Mouse (Mus musculus) heart, adult 9 months (tissue): ENCODE results near the gene 2310061I04Rik.

Experiments
- DNase-seq, 2 experiments: peaks; one replicate each; pipeline ENCODE4 v3.0.0; 2022; ENCODE audit warnings: low spot score in 2 of 2

The 2310061I04Rik gene

DNA sequence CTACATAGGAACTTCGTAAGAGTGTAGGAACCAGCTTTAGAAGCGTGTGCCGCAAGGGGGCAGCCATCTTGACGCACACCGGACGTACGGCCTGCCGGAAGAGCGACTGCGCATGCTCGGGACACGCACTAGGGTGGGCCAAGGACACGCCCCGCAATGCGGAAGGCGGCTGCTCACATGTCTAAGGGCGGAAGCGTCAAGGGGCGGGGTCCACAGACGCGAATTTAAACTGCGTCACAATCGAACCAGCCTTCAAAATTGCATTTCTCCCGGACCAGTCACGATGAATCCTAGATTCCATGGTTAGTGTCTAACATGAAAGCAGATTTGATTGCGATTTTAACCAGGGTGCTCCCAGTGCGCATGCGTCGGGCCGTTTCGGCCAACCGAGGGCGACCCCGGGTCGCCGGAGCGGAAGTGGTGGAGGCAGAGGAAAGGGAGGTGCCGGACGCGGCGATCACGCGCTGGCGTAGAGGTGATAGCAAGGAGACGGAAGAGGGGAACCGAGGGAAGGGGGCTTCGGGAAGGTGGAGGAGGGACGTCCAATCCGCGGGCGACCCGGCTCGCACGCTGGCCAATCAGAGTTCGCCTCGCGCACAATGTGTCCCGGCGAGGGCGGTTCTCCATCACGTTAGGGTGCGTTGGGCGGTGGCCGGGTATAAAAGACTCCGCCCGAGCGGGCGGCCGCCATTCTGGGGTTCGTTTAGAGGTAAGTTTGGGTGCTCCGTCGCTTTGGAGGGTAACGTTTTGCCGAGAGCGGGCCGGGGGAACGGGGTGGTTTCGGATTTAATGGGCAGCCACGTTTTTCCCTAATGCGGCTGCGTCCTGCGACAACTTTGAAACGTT lies 19.3 kb upstream of the 2310061I04Rik start, which contains the start of the genes Mrps18b and Ppp1r10:
Gene Mrps18b (minus strand): TSS at position 93 of the 846 bp plus-strand sequence.
Gene Ppp1r10 (plus strand): TSS at position 138 of the 846 bp plus-strand sequence.
- DNase-seq: peak; percentile 99 to 100

DNA sequence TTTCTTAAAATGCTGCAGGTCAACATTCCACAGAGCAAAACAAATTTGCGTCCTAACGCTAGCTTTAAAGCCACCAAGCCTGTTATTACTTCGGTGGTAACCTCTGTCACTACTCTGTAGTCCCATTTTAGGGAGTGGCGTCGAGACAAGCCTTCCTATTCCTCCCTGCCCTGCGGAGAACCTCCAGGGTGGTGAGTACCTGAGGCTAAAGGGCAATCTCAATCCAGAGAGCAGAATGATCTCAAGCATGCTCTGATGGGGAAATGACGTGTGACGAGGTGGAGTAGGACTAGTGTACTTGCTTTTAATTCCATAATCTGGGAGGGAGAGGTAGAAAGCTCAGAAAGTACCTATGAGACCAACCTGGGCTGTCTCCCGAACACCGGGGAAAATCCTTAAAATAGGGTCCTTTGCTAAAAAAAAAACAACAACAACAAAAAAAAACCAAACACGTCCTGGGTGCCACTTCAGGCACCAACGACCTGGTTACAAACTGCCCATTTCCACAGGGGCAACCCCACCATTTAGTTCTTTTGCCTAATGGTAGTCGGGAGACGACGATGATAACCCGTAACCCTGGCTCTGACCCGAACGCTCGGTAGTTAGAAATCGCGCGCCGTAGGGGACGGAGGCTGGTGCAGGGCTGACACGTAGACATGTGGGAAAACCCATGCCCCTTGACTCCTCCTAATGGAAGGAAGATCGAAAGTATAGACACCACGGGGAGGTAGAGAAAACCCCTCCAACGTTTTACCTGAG lies 18.5 kb upstream of the 2310061I04Rik start:
- DNase-seq: no peak

- DNase-seq: no peak
These were observed 17.7 kb upstream of the 2310061I04Rik start for GRCm38 (mm10) chr17:35914975-35915374.

GRCm38 (mm10) chr17:35909919-35910369 lies 12.7 kb upstream of the 2310061I04Rik start, which contains the start of gene Atat1:
Gene Atat1 (minus strand): TSS chr17:35910075.
- peak; percentile 93 to 94 for DNase-seq

GRCm38 (mm10) chr17:35909186-35909918 lies 12.1 kb upstream of the 2310061I04Rik start:
- no peak for DNase-seq

GRCm38 (mm10) chr17:35907609-35908008 lies 10.4 kb upstream of the 2310061I04Rik start:
- no peak for DNase-seq

GRCm38 (mm10) chr17:35905587-35905986 lies 8.4 kb upstream of the 2310061I04Rik start:
- DNase-seq: no peak

DNA sequence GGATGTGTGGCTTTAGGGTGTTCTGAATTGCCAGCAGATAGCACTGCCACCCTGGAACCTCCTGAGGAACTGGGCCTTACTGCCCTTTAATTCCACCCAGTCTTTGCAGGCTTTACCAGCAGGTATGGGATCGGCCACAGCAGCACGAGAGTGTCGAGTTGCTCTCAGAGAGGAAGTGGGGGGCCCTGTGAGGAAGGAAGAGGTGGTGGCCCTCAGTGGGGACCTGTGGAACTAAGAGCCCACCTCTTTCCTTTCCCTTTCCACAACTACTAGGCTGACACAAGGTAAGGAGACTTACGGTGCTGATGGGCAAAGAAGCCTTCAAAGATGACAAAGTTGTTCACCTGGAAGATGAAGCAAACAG lies 6.7 kb upstream of the 2310061I04Rik start:
- DNase-seq: no peak

- DNase-seq: peak in 1 of 2 experiments; percentile 63
These were observed 6.2 kb upstream of the 2310061I04Rik start for GRCm38 (mm10) chr17:35903343-35903991.

DNA sequence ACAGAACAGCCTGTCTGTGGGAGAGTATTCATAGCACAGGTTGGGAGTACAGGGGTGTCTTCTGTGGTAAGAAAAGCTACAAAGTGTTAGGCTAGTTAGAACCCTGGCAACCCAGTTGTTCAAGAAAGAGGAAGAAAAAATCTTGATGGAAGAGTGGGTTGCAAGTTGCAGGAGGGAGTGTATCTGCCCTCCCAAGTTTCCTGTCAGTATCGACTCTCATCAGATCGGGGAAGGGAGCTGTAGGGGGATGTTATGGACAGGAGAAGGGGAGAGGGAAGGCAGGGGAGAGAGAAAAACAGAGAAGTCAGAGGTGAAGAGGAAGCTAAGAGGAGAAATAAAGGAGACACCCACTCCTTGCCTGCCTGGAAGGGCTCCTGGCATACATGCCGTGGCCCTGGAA lies 3.4 kb upstream of the 2310061I04Rik start:
- DNase-seq: no peak

- no peak for DNase-seq
These were observed 678 bp upstream of the 2310061I04Rik start for GRCm38 (mm10) chr17:35897644-35898573.

GRCm38 (mm10) chr17:35887725-35888124 lies 9.5 kb downstream of the 2310061I04Rik start:
- DNase-seq: no peak

- DNase-seq: no peak
These were observed 13.5 kb downstream of the 2310061I04Rik start for GRCm38 (mm10) chr17:35883777-35884176.

- DNase-seq: no peak
These were observed 14.3 kb downstream of the 2310061I04Rik start for GRCm38 (mm10) chr17:35882924-35883323.

GRCm38 (mm10) chr17:35879245-35880057 lies 17.8 kb downstream of the 2310061I04Rik start, which contains the start of gene Dhx16:
Gene Dhx16 (plus strand): TSS chr17:35879819.
- peak; percentile 86 to 94 for DNase-seq

DNA sequence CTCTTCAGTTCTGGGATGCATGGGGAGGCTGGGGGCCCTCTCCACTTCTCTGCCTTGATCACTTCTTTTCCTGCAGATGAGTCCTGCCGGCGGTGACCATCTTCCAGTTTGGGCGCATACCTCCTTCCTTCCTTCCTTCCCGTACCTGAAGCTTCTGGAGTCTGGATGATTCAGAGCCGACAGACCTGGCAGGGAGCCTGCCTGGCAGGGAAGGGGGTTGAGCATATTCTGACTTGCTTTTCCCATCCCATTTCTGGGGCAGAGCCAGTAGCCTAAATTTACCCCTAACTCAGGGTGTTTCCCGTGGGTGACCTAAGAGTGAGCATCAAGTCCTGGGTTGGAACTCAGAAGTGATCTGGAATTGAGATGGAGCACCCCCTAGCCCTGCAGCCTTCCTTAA lies 22.5 kb downstream of the 2310061I04Rik start:
- DNase-seq: no peak

DNA sequence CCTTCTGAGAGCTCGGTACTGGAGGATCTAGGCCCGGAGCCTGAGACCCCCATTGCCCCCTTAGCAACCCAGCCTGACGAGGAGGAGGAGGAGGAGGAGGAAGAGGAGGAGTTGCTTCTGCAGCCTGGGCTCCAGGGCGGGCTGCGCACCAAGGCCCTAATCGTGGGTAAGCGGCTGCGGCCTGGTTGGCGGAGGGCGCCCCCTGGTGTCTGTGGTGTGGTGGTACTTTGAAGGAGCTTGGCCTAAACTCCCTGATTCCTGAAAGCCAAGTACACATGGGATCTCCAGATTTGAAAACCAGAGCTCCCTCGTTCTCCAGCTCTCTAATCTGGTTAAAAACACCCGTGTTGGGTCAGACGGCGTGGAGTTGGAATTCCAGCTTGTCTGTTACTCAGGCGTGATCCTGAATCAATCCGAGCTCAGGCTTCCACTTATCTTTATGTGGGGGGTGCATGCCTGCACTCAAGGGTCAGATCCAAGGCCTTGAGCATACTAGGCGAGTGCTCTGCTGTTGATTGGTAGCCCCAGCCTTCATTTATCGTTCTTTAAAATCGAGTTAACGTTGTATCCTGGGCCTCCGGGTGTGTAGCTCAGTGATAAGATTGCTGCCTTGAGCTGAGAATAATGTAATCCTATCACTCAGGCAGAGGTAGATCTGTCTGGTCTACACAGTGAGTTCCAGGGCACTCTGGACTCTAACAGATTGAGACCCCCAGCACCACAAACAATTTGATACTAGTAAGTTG lies 23.3 kb downstream of the 2310061I04Rik start:
- DNase-seq: peak; percentile 76 to 86

DNA sequence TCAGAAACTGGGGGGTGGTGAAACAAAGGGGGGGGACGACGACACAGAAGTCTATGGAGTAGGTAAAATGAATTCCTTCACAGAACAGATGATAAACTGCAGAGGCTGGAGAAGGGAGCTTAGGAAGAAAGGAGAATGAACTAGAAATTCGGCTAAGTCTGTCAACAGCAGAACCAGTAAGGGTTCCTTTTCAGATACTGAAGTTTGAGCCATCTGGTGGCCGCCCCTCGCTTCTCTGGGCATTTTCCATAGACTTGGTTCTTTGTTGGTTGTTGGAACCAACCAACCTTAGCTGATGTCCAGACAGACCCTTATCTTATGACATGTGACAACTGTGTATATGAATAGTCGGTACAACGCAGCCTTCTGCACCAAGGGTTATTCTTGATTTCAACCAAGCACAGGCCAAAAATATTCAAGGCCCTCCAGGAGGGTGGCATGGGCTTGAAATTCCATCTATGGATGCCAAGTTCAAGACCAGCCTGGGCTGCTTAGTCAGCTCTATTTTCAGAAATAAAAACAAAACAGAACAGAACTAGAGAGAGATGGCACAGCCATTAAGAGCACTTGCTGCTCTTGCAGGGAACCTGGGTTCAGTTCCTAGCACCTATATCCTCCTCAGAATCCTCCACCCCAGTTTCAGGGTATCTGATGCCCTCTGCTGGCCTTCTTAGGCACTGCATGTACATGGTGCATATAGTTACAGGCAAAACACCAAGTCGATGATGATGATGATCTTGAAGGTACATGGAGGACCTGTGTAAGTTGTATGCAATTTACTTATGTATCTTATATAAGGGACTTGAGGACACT lies 26.1 kb downstream of the 2310061I04Rik start:
- no peak for DNase-seq
